Comparison of ENCODE assay signal across 12 mouse cellular contexts in the genomic region with DNA sequence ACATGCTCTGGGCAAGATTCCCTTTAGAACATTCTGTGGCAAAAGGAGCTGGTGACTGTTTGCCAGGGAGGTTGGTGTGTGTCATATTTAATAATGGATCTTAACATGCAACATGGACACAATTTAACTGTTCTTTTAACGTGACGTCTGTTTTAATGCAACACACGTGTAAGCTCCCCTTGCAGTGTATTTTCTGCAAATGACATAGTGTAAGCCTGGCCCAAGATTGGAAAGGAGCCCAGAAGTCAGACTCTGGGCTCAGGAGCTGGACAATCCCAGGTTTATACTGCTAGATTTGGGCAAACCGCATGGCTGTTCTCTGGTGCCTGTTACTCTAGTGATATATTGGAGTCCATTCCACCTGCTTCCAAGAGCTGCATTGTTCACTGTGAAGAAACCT.
DNase-seq lines count a peak whose midpoint lies in the region; ATAC-seq lines count a peak whose summit lies in the region.
"Had no signal": no experiment of that assay in that cellular context is flagged by ENCODE, and none has a peak within 500 bp of the region (broad histone marks: within the 10 kb centered on the region; RNA-seq: fewer than 3 reads in every experiment).

No protein-coding gene starts in this region.

- no peak overlapping the region for H3K4me2 ChIP-seq in heart, embryonic 16.5 days (ENCODE audit: low read depth, low read length)
- no peak overlapping the region for H3K4me2 ChIP-seq in lung, embryonic 16.5 days (ENCODE audit: low read depth, low read length)
- no peak overlapping the region for H3K4me2 ChIP-seq in embryonic facial prominence, embryonic 14.5 days (ENCODE audit: low read depth, low read length)

- 35% methylated on average over 4 of the region's 4 CpGs for WGBS in heart, embryonic 16.5 days
- WGBS in lung, embryonic 16.5 days, result 20% methylated on average over 4 of the region's 4 CpGs
- WGBS in embryonic facial prominence, embryonic 14.5 days, result 37% methylated on average over 4 of the region's 4 CpGs

- no peaks in the 10 kb centered on the region for H3K27me3 ChIP-seq in heart, embryonic 16.5 days (ENCODE audit: control insufficient read depth, insufficient read depth, low read length)
- no peaks in the 10 kb centered on the region for H3K27me3 ChIP-seq in lung, embryonic 16.5 days (ENCODE audit: control insufficient read depth, insufficient read depth, low read depth, low read length)
- no peaks in the 10 kb centered on the region for H3K27me3 ChIP-seq in embryonic facial prominence, embryonic 14.5 days (replicated peaks; ENCODE audit: control insufficient read depth, insufficient read depth, low read length)
- H3K27me3 ChIP-seq: CH12.LX had no signal

- peaks cover 7% of the 10 kb centered on the region; the same call in 1 of the 2 replicates for H3K9me3 ChIP-seq in heart, embryonic 16.5 days (replicated peaks; ENCODE audit: control insufficient read depth, low read length)
- H3K9me3 ChIP-seq in lung, embryonic 16.5 days (ENCODE audit: control insufficient read depth, low read length), result no peaks in the 10 kb centered on the region
- no peaks in the 10 kb centered on the region for H3K9me3 ChIP-seq in embryonic facial prominence, embryonic 14.5 days (ENCODE audit: control insufficient read depth, low read length)

- H3K27ac ChIP-seq in heart, embryonic 16.5 days (ENCODE audit: low read length), result no peak overlapping the region
- peak overlapping the region; percentile 50 for H3K27ac ChIP-seq in lung, embryonic 16.5 days (ENCODE audit: low read length)
- 0 out of 2 replicates have a peak overlapping the region, but pooled peaks have one; percentile 19 for H3K27ac ChIP-seq in embryonic facial prominence, embryonic 14.5 days (replicated peaks; ENCODE audit: low read depth, low read length)

- no peak overlapping the region for H3K4me3 ChIP-seq in heart, embryonic 16.5 days (ENCODE audit: low read length)
- no peak overlapping the region for H3K4me3 ChIP-seq in lung, embryonic 16.5 days (ENCODE audit: low read length)
- no peak overlapping the region for H3K4me3 ChIP-seq in embryonic facial prominence, embryonic 14.5 days (ENCODE audit: low read depth, low read length)

- H3K4me1 ChIP-seq in heart, embryonic 16.5 days (ENCODE audit: control insufficient read depth, insufficient read depth, low read length), result peaks cover 4% of the 10 kb centered on the region; the same call in 1 of the 2 replicates
- peaks cover 19% of the 10 kb centered on the region for H3K4me1 ChIP-seq in lung, embryonic 16.5 days (replicated peaks; ENCODE audit: control insufficient read depth, insufficient read depth, low read length)
- H3K4me1 ChIP-seq in embryonic facial prominence, embryonic 14.5 days (ENCODE audit: control insufficient read depth, insufficient read depth, low read length), result peaks cover 18% of the 10 kb centered on the region

- no peak overlapping the region for H3K9ac ChIP-seq in heart, embryonic 16.5 days (ENCODE audit: low read length)
- H3K9ac ChIP-seq in lung, embryonic 16.5 days (ENCODE audit: low read length), result 0 out of 2 replicates have a peak overlapping the region, but pooled peaks have one; percentile 18
- no peak overlapping the region for H3K9ac ChIP-seq in embryonic facial prominence, embryonic 14.5 days (ENCODE audit: low read depth, low read length)

- ATAC-seq in heart, embryonic 16.5 days (replicated peaks; ENCODE audit: extremely low read depth, insufficient read depth, low FRiP score), result peak; percentile 52; the same call in 1 of the 2 replicates
- ATAC-seq in lung, embryonic 16.5 days (ENCODE audit: low read depth), result peak; percentile 64
- ATAC-seq in embryonic facial prominence, embryonic 14.5 days (ENCODE audit: low read depth), result peak; percentile 72
- ATAC-seq: inflammation-experienced regulatory T-cells, adult 6 months had no signal

- H3K36me3 ChIP-seq in heart, embryonic 16.5 days (ENCODE audit: control insufficient read depth, insufficient read depth), result no peaks in the 10 kb centered on the region
- no peaks in the 10 kb centered on the region for H3K36me3 ChIP-seq in lung, embryonic 16.5 days (ENCODE audit: control insufficient read depth, insufficient read depth, low read length)
- no peaks in the 10 kb centered on the region for H3K36me3 ChIP-seq in embryonic facial prominence, embryonic 14.5 days (ENCODE audit: control insufficient read depth, insufficient read depth, low read length)

- DNase-seq in heart, adult 8-10 months (ENCODE audit: low spot score), result no peak
- DNase-seq in lung, adult 18-20 months, result no peak
- DNase-seq in embryonic facial prominence, embryonic 14.5 days (ENCODE audit: low spot score), result peak; percentile 84
- DNase-seq in lung, postnatal 36 days, result peak; percentile 37
- no peak for DNase-seq in right cerebral cortex, postnatal 36 days (ENCODE audit: low spot score in 2 of 2)
- DNase-seq: adrenal gland, adult 8-10 months; kidney, postnatal 10 days; liver had no signal

Comparison
In these comparisons a context has a peak if more than half of its experiments do, and no peak if none do; other contexts are left out.
1. DNase-seq: peak in embryonic facial prominence, embryonic 14.5 days (single experiment) and lung, postnatal 36 days (single experiment); none in heart, adult 8-10 months (single experiment), lung, adult 18-20 months (0 of 2) and right cerebral cortex, postnatal 36 days (0 of 2).
2. Peak in every context shown above with its lines, with median percentiles within 50 percentile points of each other: ATAC-seq.